Mouse (Mus musculus): Measurements from ENCODE around the gene Cfap157.

Gene Cfap157

GRCm38 (mm10) chr2:32784048-32784681, at the start of gene Cfap157:
Gene Cfap157 (minus strand): TSS chr2:32784428.
- DNase-seq = peak; percentile 37 to 41

- no peak for DNase-seq
Observed at GRCm38 (mm10) chr2:32828979-32829676, 44.9 kb upstream of the Cfap157 start.

- DNase-seq = no peak
Observed at GRCm38 (mm10) chr2:32825796-32826195, 41.6 kb upstream of the Cfap157 start.

- DNase-seq = no peak
Observed at GRCm38 (mm10) chr2:32824778-32825177, 40.5 kb upstream of the Cfap157 start.

- DNase-seq = no peak
Observed at GRCm38 (mm10) chr2:32824181-32824580, 40.0 kb upstream of the Cfap157 start.

- no peak for DNase-seq
Observed at GRCm38 (mm10) chr2:32823579-32824154, 39.4 kb upstream of the Cfap157 start.

GRCm38 (mm10) chr2:32823153-32823552, 38.9 kb upstream of the Cfap157 start:
- no peak for DNase-seq

GRCm38 (mm10) chr2:32822643-32823042, 38.4 kb upstream of the Cfap157 start:
- DNase-seq = no peak

GRCm38 (mm10) chr2:32821041-32821802, 37.0 kb upstream of the Cfap157 start:
- peak; percentile 27 to 69 for DNase-seq

GRCm38 (mm10) chr2:32818208-32818607, 34.0 kb upstream of the Cfap157 start:
- no peak for DNase-seq

GRCm38 (mm10) chr2:32817589-32817988, 33.4 kb upstream of the Cfap157 start:
- DNase-seq = no peak

- DNase-seq = no peak
Observed at GRCm38 (mm10) chr2:32816946-32817581, 32.8 kb upstream of the Cfap157 start.

- no peak for DNase-seq
Observed at GRCm38 (mm10) chr2:32816497-32816896, 32.3 kb upstream of the Cfap157 start.

- DNase-seq = no peak
Observed at GRCm38 (mm10) chr2:32811959-32812358, 27.7 kb upstream of the Cfap157 start.

- DNase-seq = no peak
Observed at GRCm38 (mm10) chr2:32808816-32809566, 24.8 kb upstream of the Cfap157 start.

GRCm38 (mm10) chr2:32798251-32798962, 14.2 kb upstream of the Cfap157 start:
- DNase-seq = no peak

- no peak for DNase-seq
Observed at GRCm38 (mm10) chr2:32795748-32796418, 11.7 kb upstream of the Cfap157 start.

- DNase-seq = no peak
Observed at GRCm38 (mm10) chr2:32791297-32791696, 7.1 kb upstream of the Cfap157 start.

- no peak for DNase-seq
Observed at GRCm38 (mm10) chr2:32788581-32788980, 4.4 kb upstream of the Cfap157 start.

- peak in 1 of 2 experiments; percentile 46 for DNase-seq
Observed at GRCm38 (mm10) chr2:32787176-32787575, 2.9 kb upstream of the Cfap157 start.

GRCm38 (mm10) chr2:32781710-32782109, 2.5 kb downstream of the Cfap157 start:
- no peak for DNase-seq
